Mouse (Mus musculus) spleen, embryonic (tissue): Measurements from ENCODE around the gene Hira.

Source experiments
- CTCF ChIA-PET: fragments of 350-600 bp; sonication (Branson Sonifier 250); formaldehyde crosslinking; loops from one replicate; lab custom pipeline; 2022; lab: Charles Lee

Gene Hira

DNA sequence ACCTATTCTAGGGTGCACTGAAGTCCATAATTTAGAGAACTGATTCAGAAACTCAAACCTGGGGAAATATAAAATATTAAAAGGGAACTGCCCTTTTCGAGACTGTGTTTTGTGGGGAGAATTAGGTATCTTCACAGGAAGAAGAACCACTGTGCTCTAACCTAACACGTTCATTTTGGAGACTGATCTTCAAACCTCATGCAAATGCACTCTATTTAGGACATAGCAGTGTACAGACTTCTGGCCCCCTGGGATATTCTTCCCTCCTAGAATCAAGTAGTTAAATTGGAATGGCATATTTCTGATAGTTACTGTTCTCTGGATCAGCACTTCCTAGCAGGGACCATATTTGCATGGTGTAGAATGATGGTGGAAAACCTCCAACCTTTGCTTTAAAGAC, 133.9 kb downstream of the Hira start:
- CTCF ChIA-PET, result no interaction called here

- CTCF ChIA-PET, result no interaction called here
Observed at GRCm38 (mm10) chr16:19013550-19013949, 136.7 kb downstream of the Hira start.

DNA sequence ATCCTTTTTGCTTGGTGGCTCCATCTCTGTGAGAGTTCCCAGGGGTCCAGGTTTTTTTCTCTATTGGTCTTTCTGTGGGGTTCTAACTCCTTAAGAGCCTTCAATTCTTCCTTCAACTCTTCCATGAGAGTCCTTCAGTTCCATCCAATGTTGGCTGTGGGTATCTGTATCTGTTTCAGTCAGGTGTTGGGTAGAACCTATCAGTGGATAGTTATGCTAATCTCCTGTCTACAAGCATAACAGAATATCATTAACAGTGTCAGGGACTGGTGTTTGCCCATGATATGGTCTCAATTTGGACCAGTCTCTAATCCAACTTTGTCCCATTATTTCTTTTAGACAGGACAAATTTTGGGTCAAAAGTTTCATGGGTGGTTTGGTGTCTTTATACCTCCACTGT, 137.8 kb downstream of the Hira start:
- CTCF ChIA-PET, result interaction anchor here (0.6 kb wide), 1 partner anchor 14 kb away, joined by 3 read pairs; no protein-coding TSS in a partner anchor
